Mouse (Mus musculus): Measurements from ENCODE around the gene Fam129a.

DNA sequence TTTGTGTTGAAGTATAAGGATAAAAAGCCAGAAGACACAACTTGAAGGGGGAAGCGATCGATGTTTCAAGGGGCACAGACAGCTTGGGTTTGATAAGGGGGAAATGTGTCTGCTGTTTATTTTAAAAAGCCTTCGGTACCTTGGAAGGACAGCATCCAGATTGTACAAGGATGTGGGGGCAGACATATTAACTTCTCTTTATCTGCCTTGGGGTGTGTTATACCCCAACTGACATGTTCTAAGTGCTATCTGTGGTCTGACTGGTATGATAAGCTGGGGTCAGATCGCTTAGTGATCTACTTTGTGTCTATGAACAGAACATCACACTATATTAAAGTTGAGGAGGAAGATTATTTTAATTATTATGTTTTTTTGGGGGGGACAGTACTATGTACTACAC is 157.2 kb downstream of the Fam129a start:
- no peak for TF ChIP-seq CTCF (conservative IDR thresholded peaks at IDR 0.05; ENCODE audit: low read length)
- no peak for TF ChIP-seq POU5F1 (IDR thresholded peaks at IDR 0.05; ENCODE audit: borderline replicate concordance, low read length)
- TF ChIP-seq NANOG (IDR thresholded peaks at IDR 0.05; ENCODE audit: borderline replicate concordance, low read length), result no peak

Measured in E14TG2a.4 (cell line).